Mouse (Mus musculus): ENCODE measurements at regions not wholly inside any gene's neighbourhood (a gene's known extent, or its start where the extent isn't known, plus 50 kb on each side); places are given as distances from the start of the nearest gene placed in this dataset.
"Not testable (repeated sequence)": the region's sequence is repeated elsewhere in the genome, so short reads cannot be mapped to it uniquely, and the experiment has no call there.

DNA sequence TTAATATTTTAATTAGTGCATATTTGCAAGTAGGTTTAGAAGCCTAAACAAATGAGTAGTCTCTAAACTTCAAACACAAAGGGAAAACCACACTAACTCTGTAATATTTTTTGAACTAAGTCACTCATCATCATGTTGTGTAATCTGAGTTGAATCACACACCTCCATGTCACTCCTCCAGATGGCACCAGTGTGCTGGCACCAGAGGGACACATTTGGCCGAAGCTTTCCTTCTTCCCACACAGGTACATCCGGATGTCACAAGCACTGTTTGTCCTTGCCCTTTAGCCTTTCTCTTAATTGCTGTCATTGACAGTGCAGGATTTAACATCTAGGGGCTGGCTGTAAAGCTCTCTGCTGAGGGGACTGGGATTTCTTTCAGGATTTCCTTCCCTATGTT is 256.7 kb upstream of the Ccdc54 start:
- no peak for DNase-seq

DNA sequence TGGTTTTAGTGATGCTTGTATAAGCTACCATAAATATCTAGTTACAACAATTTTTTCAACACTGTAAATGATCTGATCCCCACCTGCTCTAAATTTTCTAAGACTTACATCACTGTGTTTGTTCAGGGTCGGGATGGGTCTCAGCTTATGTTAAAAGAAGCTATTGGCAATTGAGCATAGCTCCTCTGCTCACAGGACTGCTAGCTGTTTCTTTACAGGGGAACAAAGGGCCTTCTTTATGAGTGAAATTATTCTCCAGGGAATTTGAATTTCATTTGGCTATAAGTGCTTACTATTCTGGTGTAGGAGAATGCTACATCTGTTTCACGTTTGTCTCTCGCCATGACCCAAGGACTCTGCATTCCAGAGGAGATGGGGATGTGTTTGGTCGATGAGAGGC is 255.6 kb upstream of the Ccdc54 start:
- no peak for DNase-seq

DNA sequence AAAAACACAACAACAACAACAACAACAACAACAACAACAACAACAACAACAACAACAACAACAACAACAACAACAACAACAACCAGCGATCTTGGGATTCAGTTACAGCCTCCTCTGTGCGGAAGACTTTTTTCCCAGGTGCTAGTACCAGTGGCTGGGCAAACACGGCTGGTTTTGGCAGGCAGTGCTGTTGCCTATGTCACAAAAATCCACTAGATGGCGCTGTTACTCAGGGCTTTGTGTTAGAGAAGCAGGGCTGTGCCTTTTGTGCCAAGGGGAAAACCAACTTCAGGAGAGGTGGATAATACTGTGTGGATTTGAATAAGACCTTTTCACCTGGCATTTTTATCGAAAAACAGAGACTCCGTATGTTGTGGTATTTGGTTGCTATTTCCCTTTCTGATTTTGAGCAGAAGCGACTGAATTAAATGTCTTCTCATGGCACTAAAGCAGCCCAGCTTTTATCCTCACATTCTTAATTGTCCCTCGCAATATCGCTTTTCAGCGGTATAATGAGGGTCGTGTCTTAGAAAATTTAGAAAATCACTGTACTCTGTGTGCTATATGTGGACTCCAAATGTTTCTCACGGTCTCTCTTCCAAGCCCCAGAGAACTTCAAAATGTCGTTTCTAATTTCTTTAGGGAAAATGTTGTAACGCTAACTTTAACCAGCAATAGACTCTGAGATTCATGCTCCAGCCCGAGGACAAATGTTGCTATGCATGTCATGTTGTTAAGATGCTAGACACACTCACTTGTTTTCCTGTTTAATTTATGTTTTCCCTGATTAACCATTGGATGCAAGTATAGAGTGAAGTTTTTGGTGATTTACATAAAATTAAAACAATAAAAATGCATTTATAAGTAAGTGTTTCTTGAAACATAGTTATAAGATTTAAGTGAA is 251.0 kb upstream of the Ccdc54 start:
- peak; percentile 44 for DNase-seq

DNA sequence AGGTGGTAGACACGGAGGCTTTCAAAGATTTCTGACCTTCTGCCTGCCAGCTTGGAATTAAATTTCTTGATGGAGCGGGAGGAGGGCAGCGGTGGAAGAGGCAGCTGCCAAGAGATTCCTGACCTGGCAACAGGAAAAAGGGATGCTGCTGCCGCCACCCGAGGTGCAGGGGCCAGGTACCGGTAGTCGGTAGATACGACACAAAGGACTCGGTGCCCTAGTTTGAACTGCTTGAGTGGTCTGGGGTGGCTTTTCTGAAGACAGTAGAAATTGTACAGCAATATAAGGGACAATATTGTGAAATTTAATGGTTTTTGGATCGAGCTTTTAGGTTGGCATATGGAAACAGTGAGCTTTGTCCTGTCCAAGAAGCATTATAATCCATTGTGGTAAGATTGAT is 250.3 kb upstream of the Ccdc54 start:
- DNase-seq, result no peak

DNA sequence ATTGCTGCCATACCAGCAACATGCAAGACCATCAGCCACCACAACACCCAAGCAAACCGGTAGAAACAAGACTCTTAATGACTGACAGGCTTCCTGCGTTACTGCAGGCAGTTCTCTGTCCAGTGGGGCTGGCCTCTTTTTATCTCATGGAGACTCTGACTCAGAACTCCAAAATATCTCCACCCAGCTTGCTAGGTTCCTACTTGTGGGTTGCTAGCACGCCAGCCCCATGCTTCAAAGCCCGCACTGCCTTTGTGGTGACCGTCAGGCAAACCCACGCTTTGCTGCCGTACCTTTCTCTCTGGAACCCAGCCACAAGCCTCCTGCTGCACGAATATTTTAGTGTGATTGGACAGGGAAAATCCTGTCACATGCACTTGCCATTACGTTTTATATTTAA is 248.7 kb upstream of the Ccdc54 start:
- DNase-seq, result no peak

DNA sequence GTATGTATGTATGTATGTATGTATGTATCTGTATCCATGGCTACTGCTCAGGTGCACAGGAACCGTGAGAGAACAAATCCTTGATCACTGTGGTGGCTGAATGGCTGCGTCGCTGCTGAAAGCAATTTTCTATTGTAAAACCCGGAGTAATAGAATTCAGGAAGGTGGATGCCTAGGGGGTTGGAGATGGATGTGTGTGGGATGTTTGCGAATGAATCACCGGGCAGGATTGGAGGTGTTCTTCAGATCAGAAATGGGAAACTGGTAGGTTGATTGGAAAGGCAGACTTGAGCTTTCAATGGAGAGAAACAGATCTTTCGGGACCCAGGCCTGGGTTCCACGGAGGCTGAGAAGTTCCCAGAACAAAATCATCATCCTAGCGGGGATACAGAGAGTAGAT is 246.5 kb upstream of the Ccdc54 start:
- DNase-seq, result no peak

DNA sequence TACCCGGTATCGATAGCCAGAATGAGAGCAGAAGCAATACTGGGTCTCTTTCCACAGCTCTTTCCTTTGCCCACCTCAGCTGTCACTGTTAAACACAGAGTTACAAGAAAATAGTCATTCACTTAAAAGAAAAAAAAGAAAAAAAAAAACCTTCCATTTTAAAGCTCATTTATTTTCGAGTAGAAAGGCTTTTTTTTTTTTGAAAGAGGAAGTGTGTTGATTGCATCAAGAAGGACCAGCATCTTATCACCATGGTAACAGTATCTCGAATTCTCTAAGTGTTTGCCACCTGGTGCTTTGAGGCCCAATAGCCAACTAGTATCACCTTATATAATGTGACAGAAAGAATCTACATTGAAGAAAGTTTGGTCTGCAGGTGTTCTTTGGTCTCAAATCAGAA is 245.5 kb upstream of the Ccdc54 start:
- no peak for DNase-seq

DNA sequence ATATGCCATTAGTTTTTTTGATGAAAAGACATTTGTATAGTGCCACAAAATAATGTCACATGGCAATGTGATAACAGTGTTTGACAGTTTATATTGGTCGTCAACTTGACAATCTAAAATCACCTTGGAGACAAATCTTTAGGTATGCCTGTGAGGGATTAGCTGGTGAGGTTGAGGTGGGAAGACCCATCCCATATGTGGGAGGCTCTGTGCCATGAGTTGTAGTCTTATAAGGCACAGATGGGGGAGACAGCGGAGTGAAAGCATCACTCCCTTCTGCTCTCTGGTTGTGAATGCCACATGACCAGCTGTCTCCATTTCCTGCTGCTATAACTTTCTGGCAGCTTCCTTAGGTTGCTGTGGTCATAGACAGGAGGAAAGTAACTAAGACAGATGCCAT is 242.4 kb upstream of the Ccdc54 start:
- no peak for DNase-seq

DNA sequence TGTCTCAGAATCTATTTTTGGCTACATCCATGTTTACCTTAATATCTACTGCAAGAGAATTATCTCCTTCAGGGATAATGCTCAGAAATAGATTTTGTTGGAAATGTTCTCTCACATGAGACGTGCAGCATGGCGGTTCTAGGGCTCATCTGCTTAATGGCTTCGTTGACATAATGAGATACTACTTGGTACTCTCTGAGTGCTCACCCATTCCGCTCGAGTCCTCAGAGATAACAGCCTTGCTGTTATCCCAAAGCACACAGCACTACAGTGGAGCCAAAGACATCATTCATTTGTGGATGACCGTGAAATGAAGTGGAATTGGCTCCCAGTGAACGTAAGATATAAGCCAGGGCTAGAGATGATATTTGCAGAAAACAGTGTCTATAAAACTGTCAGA is 231.4 kb upstream of the Ccdc54 start:
- no peak for DNase-seq

DNA sequence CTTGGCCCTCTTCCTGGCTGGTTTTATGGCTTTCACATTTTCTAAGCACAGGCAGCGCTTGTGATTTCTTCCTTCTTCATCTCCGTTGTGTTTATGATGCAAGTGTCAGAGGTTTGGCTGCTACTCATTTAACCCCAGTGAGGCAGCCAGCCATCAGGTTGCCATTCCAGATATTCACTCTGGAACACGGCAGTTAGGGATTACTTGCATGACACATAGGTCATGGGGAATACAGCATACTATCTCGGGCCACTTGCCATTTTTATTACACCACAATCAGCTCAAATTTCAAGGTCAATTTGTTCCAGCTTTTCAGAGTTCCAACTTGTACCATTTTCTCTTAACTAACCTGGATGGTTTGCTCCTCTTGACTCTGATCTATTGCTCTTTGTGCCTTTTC is 223.7 kb upstream of the Ccdc54 start:
- no peak for DNase-seq

DNA sequence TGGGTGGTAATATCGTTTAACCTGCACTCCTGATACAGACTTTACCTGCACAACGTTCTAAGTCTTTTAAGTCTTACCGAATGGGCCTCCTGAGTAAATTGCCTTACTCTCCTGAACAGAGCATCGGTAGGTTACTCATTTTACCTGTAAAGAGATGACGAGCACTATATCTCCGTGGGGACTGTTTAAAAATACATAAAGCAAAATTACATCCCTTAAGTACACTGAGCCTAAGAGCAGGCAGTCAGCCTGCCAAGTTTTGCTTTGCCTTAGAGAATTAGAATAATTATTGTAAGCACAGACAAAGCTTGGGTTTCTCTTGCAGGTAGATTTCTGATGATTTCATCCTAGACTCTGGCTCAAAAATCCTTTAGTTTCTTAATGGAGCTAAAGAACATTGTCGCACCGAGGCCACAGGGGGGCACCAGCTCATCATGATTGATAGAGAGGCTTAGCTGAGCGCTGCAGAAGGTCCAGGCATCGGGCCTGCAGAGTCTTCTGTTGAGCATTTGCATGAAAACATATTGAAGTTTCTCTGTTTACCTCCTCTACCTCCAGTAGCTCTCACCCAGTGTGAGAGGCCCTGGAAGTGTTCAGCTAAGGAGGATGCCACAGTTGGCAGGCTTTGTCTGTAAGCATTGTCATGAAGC is 208.3 kb upstream of the Ccdc54 start:
- DNase-seq, result peak; percentile 21

DNA sequence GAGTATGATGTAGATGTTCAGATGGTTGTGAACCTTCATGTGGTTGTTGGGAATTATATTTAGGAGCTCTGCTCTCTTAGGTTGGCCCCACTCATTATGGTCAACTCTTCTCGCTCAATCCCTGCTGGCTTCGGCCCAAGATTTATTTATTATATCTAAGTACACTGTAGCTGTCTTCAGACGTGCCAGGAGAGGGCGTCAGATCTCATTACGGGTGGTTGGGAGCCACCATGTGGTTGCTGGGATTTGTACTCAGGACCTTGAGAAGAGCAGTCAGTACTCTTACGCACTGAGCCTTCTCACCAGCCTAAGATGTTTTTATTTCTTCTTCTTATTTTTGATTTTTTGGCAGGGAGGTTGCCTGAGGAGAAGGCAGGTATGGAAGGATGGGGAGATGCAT is 207.1 kb upstream of the Ccdc54 start:
- no peak for DNase-seq

DNA sequence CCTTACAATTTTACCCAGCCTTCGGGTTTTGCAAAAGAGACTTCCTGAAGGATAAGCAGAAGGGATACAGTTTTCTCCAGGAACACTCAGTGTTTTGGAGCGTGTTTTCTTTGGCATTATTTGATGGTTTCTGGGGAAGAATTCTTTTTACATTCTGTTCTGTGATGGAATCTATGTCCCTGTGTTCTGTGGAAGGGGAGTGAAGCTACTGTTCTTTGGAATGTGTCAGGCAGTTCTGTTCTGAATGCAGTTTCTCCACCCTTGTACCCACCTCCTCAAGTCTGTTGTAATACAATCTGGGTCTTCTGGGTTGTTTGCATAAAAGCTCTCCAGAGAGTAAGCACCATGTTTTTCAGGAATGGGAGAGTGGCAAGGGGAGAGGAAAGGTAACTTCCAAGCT is 202.0 kb upstream of the Ccdc54 start:
- no peak for DNase-seq

DNA sequence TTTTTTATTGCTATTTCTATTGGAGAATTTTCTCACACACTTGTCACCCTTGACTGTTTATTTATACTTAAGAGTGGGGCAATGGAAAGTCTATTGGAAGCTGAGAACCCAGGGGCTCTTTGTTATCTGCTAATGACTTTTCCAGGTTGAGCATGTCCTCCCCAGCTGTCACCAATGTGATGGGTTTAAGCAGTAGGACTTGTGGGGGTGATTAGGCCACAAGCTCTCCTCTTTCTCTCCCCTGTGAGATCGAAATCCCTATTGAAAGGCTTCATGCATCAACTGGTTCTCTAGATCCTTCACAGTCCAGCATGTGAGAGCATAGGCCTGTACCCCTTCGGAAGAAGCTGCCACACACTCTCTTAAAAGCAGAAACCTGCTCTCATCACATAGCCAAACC is 201.6 kb upstream of the Ccdc54 start:
- DNase-seq, result no peak

DNA sequence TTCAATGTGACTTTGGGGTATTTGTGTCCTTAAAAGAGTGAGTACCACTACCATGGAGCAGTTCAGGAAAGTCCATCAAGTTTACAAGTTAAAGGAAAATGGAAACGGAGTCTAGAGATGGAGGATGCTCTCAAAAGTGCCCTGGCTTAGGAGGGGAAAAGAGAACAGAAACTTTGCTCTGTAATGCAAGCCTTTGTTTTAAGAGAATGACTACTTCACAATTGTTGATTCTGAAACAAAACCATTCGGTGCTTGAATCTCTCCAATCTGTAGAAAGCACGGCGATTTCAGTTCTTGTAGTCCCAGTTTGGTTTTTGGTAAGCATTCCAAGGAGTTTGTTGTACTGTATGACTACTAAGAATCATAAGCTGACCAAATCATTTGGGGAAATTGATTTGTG is 197.7 kb upstream of the Ccdc54 start:
- DNase-seq, result no peak

DNA sequence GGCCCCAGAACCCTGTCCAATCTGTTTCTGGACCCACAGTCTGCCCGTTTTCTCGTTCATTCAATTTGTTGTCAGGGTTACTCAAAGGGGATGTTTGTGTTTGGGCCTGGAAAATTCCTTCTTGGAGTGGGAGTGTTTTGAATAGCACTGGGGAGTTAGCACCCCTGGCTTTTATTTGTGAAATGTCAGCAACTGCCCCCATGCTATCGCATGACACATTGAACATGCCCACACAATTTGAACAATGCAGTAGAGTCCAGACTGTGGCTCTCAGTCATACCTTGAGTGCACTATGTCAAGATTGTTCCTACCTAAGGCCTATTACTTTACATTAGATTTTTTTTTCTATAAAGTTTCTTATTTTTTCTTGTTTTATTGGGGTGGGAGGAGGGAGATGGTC is 195.2 kb upstream of the Ccdc54 start:
- DNase-seq, result no peak

DNA sequence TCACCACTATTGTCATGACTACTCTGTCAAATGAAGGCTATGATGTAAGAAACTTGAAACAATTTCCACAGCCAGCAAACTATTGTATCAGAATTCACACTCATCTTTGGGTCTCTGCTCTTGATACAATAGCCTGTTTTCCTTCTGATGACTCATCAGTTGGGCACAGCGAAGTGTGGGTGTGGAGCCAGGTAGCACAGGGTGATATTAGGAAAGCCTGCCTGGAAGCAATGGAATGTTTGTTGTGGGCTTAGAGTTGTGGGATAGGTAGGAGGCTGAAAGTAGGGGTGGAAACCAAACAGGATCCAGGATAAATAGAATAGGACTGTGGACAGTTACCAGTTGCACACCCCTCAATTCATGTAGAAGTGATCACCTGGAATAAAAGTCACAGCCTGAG is 194.4 kb upstream of the Ccdc54 start:
- no peak for DNase-seq

DNA sequence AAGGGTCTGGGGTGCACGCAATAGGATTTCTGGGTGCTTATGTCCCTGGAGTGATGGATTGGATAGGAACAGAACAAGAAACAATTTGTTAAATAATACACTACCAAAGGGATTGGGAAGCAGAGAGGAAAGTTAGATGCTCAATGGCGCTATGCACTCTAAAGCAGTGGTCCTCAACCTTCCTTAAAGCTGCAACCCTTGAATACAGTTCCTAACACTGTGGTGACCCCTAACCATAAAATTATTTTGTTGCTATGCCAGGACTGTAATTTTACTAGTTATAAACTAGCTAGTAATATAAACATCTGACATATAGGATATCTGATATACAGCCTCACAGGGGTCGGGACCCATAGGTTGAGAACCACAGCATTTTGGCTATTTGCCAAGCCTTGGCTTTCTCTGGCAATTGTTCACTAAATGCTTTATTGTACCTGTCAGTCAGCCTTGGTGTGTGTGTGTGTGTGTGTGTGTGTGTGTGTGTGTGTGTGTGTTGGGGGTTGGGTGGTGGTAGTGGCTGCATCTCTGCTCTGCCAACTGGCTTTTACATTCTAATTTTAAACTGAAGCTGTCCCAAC is 193.8 kb upstream of the Ccdc54 start:
- no peak for DNase-seq

DNA sequence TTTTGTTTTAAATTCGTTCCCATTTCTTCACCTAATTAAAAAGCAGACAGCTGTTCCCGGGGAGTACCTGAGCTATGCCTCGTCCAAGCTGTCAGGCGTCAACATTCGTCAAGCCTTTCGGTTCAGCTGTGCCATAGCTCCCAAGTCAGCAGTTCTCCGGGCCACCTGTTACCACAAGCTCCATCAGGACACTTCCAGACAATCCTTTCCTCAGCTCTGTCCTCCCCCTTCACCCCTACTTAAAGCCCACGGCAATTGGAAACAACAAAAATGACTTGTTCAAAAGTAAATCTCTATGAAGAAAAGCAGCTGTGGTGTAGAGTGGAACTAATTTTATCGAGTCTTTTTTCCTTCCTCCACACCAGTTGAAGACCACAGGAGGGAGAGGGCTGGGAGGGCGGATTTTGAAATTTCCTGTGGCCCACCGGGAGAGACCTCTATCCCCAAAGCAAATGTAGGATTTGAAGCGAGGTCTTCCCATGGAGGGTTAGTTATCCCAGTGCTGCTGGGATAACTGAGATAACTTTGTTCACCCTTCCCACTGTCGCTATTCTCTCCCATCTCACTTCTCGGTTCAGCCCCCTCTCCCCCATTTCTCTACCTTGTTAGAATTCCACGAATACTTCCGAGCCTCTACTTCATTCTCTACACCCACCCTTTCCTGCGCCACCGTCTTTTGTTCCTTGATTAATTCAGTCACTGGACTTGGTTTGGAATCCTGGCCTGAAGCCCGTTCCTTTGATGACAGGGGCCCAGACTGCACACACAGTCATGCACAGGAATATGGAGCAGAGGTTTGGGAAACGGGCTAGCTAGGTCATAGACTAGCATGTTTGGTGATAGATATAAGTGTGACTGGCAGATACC is 193.1 kb upstream of the Ccdc54 start:
- no peak for DNase-seq

DNA sequence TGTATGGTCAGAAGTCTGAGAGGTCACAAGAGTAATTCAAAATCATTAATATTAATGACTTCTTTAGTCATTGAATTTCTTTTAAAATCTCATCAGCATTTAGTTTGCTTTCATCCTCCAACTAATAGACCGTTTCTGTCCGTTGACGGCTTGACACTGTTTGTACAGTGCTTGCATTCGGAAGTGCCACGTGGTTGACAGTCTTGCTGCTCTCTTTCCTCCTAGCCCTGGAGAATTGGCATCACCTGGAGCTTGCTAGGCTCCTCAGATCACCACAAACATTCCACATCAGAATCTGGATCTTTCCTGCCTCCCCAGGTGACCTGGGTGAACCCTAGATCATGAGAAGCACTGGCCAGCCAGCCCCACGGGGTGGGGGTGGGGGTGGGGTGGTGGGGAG is 192.3 kb upstream of the Ccdc54 start:
- no peak for DNase-seq

DNA sequence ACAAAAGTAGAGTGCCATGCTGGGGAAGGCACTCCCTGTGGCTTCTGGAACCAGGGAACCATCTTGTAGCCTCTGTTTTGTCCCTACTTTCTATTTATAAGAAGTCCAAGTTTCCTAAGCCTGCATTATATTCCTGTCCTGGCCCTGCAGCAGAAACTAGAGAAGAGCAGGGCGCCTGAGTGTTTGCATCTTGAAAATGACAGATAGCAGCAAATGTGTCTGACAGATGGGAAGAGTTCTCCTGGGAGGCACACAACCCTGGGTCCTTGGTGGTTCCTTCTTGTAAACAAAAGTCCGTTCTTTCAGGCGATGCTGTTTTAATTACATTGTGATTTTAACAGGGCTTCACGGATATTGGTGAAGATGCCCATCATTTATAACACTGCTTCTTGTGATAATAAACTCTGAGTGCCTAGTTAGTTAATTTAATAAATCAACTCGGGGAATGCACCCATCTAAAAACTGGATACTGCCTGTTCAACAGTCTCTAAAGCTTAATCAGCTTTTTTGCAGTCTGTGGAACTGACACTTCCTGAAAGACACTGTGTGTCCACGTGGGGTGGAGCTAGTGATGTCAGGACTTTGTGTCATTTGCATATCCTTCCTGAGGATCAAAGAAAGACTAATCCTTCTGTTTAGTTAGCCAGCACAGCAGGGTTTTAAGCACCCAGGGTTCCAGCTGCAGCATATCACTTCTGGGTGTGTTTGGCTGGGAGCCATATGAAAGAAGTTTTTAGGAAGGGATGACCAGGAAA is 188.3 kb upstream of the Ccdc54 start:
- DNase-seq, result no peak

DNA sequence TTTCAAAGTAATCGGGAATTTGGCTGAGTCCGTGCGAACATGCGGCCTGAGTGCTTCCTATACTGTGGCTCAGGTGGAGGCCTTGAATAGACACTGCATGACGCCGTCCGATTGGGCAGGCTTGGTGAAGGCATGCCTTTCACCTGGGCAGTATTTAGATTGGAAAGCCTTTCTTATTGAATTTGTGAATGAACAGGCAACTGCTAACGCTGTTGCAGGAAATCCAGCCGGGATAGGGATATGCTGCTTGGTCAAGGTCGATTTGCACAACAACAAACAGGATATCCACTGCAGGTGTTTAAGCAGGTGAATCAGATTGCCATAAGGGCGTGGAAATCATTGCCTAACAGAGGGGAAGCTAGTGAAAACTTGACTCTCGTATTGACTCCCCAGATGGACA is 183.7 kb upstream of the Ccdc54 start:
- DNase-seq, result not testable (repeated sequence)
